Mouse (Mus musculus) heart, adult 18-20 months (tissue): ENCODE results near the gene 4930402H24Rik. TPM values are rescaled to one million over a fixed set of nuclear protein-coding genes. Genes with fewer than 3 reads are reported as not detected.

ENCODE experiments used
- DNase-seq, 2 experiments: peaks; one replicate each; pipeline ENCODE4 v3.0.0; 2021 to 2022; ENCODE audit warnings: mixed read lengths in 1 of 2
- total RNA-seq, 2 experiments: library from RNA; stranded (reverse); gene quantifications; 2 replicates each; pipeline ENCODE4 v1.2.3; 2021

Gene 4930402H24Rik
- total RNA-seq, 2 experiments from 2014 or later: 47.4 to 50.7 TPM

- DNase-seq: no peak
These were observed 242.9 kb downstream of the 4930402H24Rik start for GRCm38 (mm10) chr2:130663342-130663741.

GRCm38 (mm10) chr2:130658530-130658929, 247.7 kb downstream of the 4930402H24Rik start:
- DNase-seq: no peak

- no peak for DNase-seq
These were observed 248.7 kb downstream of the 4930402H24Rik start for GRCm38 (mm10) chr2:130657541-130657940.

GRCm38 (mm10) chr2:130656536-130656935, 249.7 kb downstream of the 4930402H24Rik start:
- DNase-seq: no peak

Other genes starting within 250 kb of the 4930402H24Rik start
- 10 to 100 TPM; 85.2 to 97.5 TPM for gene Ddrgk1, start 241.7 kb downstream of the 4930402H24Rik start, total RNA-seq
- gene Itpa, start 238.8 kb downstream of the 4930402H24Rik start, total RNA-seq: 10 to 100 TPM; 14.6 to 17.7 TPM
- gene Slc4a11, start 208.9 kb downstream of the 4930402H24Rik start, total RNA-seq: under 1 TPM; 0.20 to 0.36 TPM
- 10 to 100 TPM; 22.3 to 24.5 TPM for gene Atrn, start 89 bp upstream of the 4930402H24Rik start, total RNA-seq
- gene Gfra4, start 136.7 kb upstream of the 4930402H24Rik start, total RNA-seq: 10 to 100 TPM in 1 of 2 experiments, 1 to 10 TPM in 1; 6.2 to 10.2 TPM
- gene Adam33, start 157.4 kb upstream of the 4930402H24Rik start, total RNA-seq: 1 to 10 TPM; 1.3 to 1.9 TPM
- gene Siglec1, start 180.4 kb upstream of the 4930402H24Rik start, total RNA-seq: 1 to 10 TPM; 1.9 to 6.5 TPM
- gene Hspa12b, start 220.9 kb upstream of the 4930402H24Rik start, total RNA-seq: 10 to 100 TPM; 30.6 to 30.7 TPM
- gene Gm11037, start 227.1 kb upstream of the 4930402H24Rik start, total RNA-seq: not detected